Mouse (Mus musculus): Measurements from ENCODE around the gene Cdk8. TPM values are rescaled to one million over a fixed set of nuclear protein-coding genes. Genes with fewer than 3 reads are reported as not detected.
"Not testable (repeated sequence)": the region's sequence is repeated elsewhere in the genome, so short reads cannot be mapped to it uniquely, and the experiment has no call there.

Gene Cdk8
- total RNA-seq (2021) = 10 to 100 TPM; 21.6 to 26.7 TPM

GRCm38 (mm10) chr5:146230864-146231654 lies at the start of gene Cdk8:
Gene Cdk8, plus strand, starts transcription at chr5:146231230.
- peak; percentile 95 to 96 for DNase-seq
- intact Hi-C loops (cut with DNase I) = loop anchor here (5.0 kb wide), 1 partner anchor 71 kb away; no protein-coding TSS in a partner anchor

GRCm38 (mm10) chr5:146185204-146185603 lies 45.8 kb upstream of the Cdk8 start, which contains the start of gene 1700001J03Rik:
Gene 1700001J03Rik, minus strand, starts transcription at chr5:146185304.
- not testable (repeated sequence) for DNase-seq
- intact Hi-C loops (cut with DNase I) = loop anchor here (5.0 to 10.0 kb wide), 2 partner anchors 237 to 290 kb away; no protein-coding TSS in a partner anchor

GRCm38 (mm10) chr5:146187441-146187840 lies 43.6 kb upstream of the Cdk8 start:
- intact Hi-C loops (cut with DNase I) = loop anchor here (1.0 to 10.0 kb wide), 3 partner anchors 116 to 287 kb away; no protein-coding TSS in a partner anchor
- DNase-seq = peak; percentile 57 to 71

- intact Hi-C loops (cut with DNase I) = loop anchor here (5.0 to 10.0 kb wide), 2 partner anchors 234 to 287 kb away; no protein-coding TSS in a partner anchor
- DNase-seq = peak in 1 of 2 experiments; percentile 8
Observed at GRCm38 (mm10) chr5:146188144-146188543, 42.9 kb upstream of the Cdk8 start.

- DNase-seq = peak in 1 of 2 experiments; percentile 4
- intact Hi-C loops (cut with DNase I) = loop anchor here (5.0 to 10.0 kb wide), 2 partner anchors 234 to 286 kb away; no protein-coding TSS in a partner anchor
Observed at GRCm38 (mm10) chr5:146188712-146189111, 42.3 kb upstream of the Cdk8 start.

- intact Hi-C loops (cut with DNase I) = no loop called here
Observed at GRCm38 (mm10) chr5:146190093-146190492, 40.9 kb upstream of the Cdk8 start.

GRCm38 (mm10) chr5:146190501-146191269 lies 40.3 kb upstream of the Cdk8 start:
- intact Hi-C loops (cut with DNase I) = no loop called here
- DNase-seq = no peak

More at GRCm38 (mm10) chr5:146190093-146190492, 40.9 kb upstream of the Cdk8 start:
- DNase-seq = no peak

GRCm38 (mm10) chr5:146193360-146193759 lies 37.7 kb upstream of the Cdk8 start:
- no peak for DNase-seq
- intact Hi-C loops (cut with DNase I) = no loop called here

GRCm38 (mm10) chr5:146199073-146199472 lies 32.0 kb upstream of the Cdk8 start:
- DNase-seq = no peak
- intact Hi-C loops (cut with DNase I) = no loop called here

- intact Hi-C loops (cut with DNase I) = no loop called here
- DNase-seq = no peak
Observed at GRCm38 (mm10) chr5:146199540-146199939, 31.5 kb upstream of the Cdk8 start.

- DNase-seq = no peak
- intact Hi-C loops (cut with DNase I) = no loop called here
Observed at GRCm38 (mm10) chr5:146200580-146200979, 30.4 kb upstream of the Cdk8 start.

GRCm38 (mm10) chr5:146203921-146204320 lies 27.1 kb upstream of the Cdk8 start:
- DNase-seq = no peak
- intact Hi-C loops (cut with DNase I) = no loop called here

GRCm38 (mm10) chr5:146205537-146205936 lies 25.5 kb upstream of the Cdk8 start:
- intact Hi-C loops (cut with DNase I) = no loop called here
- no peak for DNase-seq

- DNase-seq = no peak
- intact Hi-C loops (cut with DNase I) = no loop called here
Observed at GRCm38 (mm10) chr5:146220501-146220878, 10.5 kb upstream of the Cdk8 start.

GRCm38 (mm10) chr5:146220879-146221714 lies 9.9 kb upstream of the Cdk8 start, which contains the start of gene Rnf6:
Gene Rnf6, minus strand, starts transcription at chr5:146221555.
- intact Hi-C loops (cut with DNase I) = no loop called here

GRCm38 (mm10) chr5:146221722-146222121 lies 9.3 kb upstream of the Cdk8 start:
- DNase-seq = no peak
- intact Hi-C loops (cut with DNase I) = no loop called here

More at GRCm38 (mm10) chr5:146220879-146221714, 9.9 kb upstream of the Cdk8 start, which contains the start of gene Rnf6:
- peak; percentile 95 to 96 for DNase-seq

GRCm38 (mm10) chr5:146223786-146224185 lies 7.2 kb upstream of the Cdk8 start:
- intact Hi-C loops (cut with DNase I) = no loop called here
- DNase-seq = no peak

- intact Hi-C loops (cut with DNase I) = no loop called here
Observed at GRCm38 (mm10) chr5:146227496-146227895, 3.5 kb upstream of the Cdk8 start.

GRCm38 (mm10) chr5:146229869-146230650 lies 970 bp upstream of the Cdk8 start:
- DNase-seq = no peak
- intact Hi-C loops (cut with DNase I) = loop anchor here (5.0 kb wide), 1 partner anchor 72 kb away; no protein-coding TSS in a partner anchor

More at GRCm38 (mm10) chr5:146227496-146227895, 3.5 kb upstream of the Cdk8 start:
- no peak for DNase-seq
